In the genomic region with DNA sequence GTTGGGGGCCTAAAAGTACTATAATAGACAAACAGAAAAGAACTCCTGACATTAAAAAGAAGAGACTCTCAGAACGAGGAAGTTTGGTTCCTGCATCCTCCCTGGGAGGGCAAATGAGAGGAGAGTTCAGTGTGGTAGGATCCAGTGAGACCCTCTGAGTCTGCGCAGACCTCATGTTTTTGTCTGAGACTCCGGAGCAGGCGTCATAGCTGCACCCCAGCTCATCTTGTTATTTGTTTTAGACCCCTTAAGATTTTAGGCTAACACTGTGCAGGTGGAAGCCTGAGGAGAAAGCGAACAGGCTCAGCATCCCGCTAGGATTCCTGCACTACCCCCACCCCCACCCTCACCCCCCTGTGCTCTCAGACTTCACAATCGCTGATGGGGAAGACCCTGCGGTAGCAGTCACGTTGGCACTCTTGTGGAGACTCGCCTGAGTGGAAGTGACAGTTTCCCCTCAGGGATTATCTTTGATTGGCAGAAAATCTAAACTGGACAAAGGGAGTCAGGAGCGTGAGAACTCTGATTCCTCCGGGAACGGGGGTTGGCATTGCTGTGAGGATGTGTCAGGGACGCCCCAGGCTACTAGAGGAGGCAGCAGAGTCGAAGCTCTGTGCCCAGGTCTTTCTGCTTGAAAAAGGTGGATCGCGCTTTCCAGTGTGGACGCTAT, we compare ENCODE assay signal across 14 mouse cellular contexts.
DNase-seq lines count a peak whose midpoint lies in the region; ATAC-seq lines count a peak whose summit lies in the region.
"Had no signal": no experiment of that assay in that cellular context is flagged by ENCODE, and none has a peak within 500 bp of the region (broad histone marks: within the 10 kb centered on the region; RNA-seq: fewer than 3 reads in every experiment).

No protein-coding gene starts in this region.

- peak; percentile 5 to 12 for DNase-seq in cerebellum, postnatal 25 days
- DNase-seq in cerebellum, adult 9-10 months = no peak
- no peak for DNase-seq in forebrain, embryonic 10.5 days (ENCODE audit: extremely low spot score, low spot score)
- DNase-seq in hindbrain, embryonic 14.5 days (ENCODE audit: low spot score) = no peak
- DNase-seq in retina, embryonic 14.5 days (ENCODE audit: low spot score) = peak; percentile 86
- no peak for DNase-seq in kidney, adult 18-20 months
- DNase-seq in left cerebral cortex, postnatal 10 days (ENCODE audit: extremely low spot score in 1 of 2, low spot score in 2 of 2) = no peak
- no peak for DNase-seq in adrenal gland, postnatal 25 days
- DNase-seq: cerebellum, postnatal 36 days; kidney, adult 8-10 months; liver, postnatal 0 days; thymus, adult 18-20 months had no signal

- no peak overlapping the region; the same call in 1 of the 2 replicates for H3K4me3 ChIP-seq in forebrain, embryonic 10.5 days
- H3K4me3 ChIP-seq in hindbrain, embryonic 14.5 days (replicated peaks; ENCODE audit: low read length) = 0 out of 2 replicates have a peak overlapping the region, but pooled peaks have one; percentile 5
- H3K4me3 ChIP-seq: megakaryocyte, embryonic 14.5 days; neural tube, embryonic 13.5 days had no signal

- peaks cover 20% of the 10 kb centered on the region for H3K4me1 ChIP-seq in forebrain, embryonic 10.5 days
- 0 out of 2 replicates have a peak, but pooled peaks cover 6% of the 10 kb centered on the region for H3K4me1 ChIP-seq in hindbrain, embryonic 14.5 days (replicated peaks; ENCODE audit: control insufficient read depth, insufficient read depth, low read length)

- no peak overlapping the region for H3K9ac ChIP-seq in hindbrain, embryonic 14.5 days
- H3K9ac ChIP-seq: liver, postnatal 0 days; neural tube, embryonic 13.5 days had no signal

- peak overlapping the region; percentile 32 for H3K4me2 ChIP-seq in hindbrain, embryonic 14.5 days (replicated peaks)
- H3K4me2 ChIP-seq: neural tube, embryonic 13.5 days had no signal

- WGBS in forebrain, embryonic 10.5 days = 45% methylated on average over 18 of the region's 18 CpGs
- WGBS in hindbrain, embryonic 14.5 days = 44% methylated on average over 18 of the region's 18 CpGs

- peak overlapping the region; percentile 65; the same call in 1 of the 2 replicates for H3K27ac ChIP-seq in forebrain, embryonic 10.5 days
- H3K27ac ChIP-seq in hindbrain, embryonic 14.5 days = no peak overlapping the region
- H3K27ac ChIP-seq: neural tube, embryonic 13.5 days had no signal

- no peaks in the 10 kb centered on the region for H3K27me3 ChIP-seq in forebrain, embryonic 10.5 days (ENCODE audit: poor library complexity, severe bottlenecking)
- no peaks in the 10 kb centered on the region for H3K27me3 ChIP-seq in hindbrain, embryonic 14.5 days (ENCODE audit: control insufficient read depth, insufficient read depth, low read length)
- H3K27me3 ChIP-seq: megakaryocyte, embryonic 14.5 days; neural tube, embryonic 13.5 days had no signal

- intact Hi-C loops in left cerebral cortex, postnatal 10 days (cut with DNase I) = no loop called here

- no peaks in the 10 kb centered on the region for H3K36me3 ChIP-seq in forebrain, embryonic 10.5 days (replicated peaks)
- H3K36me3 ChIP-seq in hindbrain, embryonic 14.5 days (replicated peaks; ENCODE audit: control insufficient read depth, insufficient read depth) = no peaks in the 10 kb centered on the region
- H3K36me3 ChIP-seq: neural tube, embryonic 13.5 days had no signal

- H3K9me3 ChIP-seq in forebrain, embryonic 10.5 days = no peaks in the 10 kb centered on the region
- no peaks in the 10 kb centered on the region for H3K9me3 ChIP-seq in hindbrain, embryonic 14.5 days (ENCODE audit: control insufficient read depth, low read length)
- H3K9me3 ChIP-seq: megakaryocyte, embryonic 14.5 days; neural tube, embryonic 13.5 days had no signal

- ATAC-seq in hindbrain, embryonic 14.5 days (ENCODE audit: low FRiP score) = peak; percentile 35; the same call in 1 of the 2 replicates

Comparison
In these comparisons a context has a peak if more than half of its experiments do, and no peak if none do; other contexts are left out.
1. DNase-seq: peak in cerebellum, postnatal 25 days (2 of 2) and retina, embryonic 14.5 days (single experiment); none in cerebellum, adult 9-10 months (single experiment), forebrain, embryonic 10.5 days (single experiment), hindbrain, embryonic 14.5 days (single experiment), kidney, adult 18-20 months (single experiment), left cerebral cortex, postnatal 10 days (0 of 2) and adrenal gland, postnatal 25 days (single experiment).